Mouse (Mus musculus): ENCODE results near the gene Bcl2. TPM values are rescaled to one million over a fixed set of nuclear protein-coding genes. Genes with fewer than 3 reads are reported as not detected.

Gene Bcl2
- total and polyA plus RNA-seq, 3 experiments: 4.5 to 13.6 (median 8.7) TPM

- TF ChIP-seq CHD1 (IDR thresholded peaks at IDR 0.05; ENCODE audit: low read depth, low read length) (no peak), POLR2AphosphoS2 (IDR thresholded peaks at IDR 0.05; ENCODE audit: low read depth, low read length) (no peak), SIN3A (IDR thresholded peaks at IDR 0.05; ENCODE audit: low read length) (no peak), CTCF (conservative IDR thresholded peaks at IDR 0.05 in 1 of 2, IDR thresholded peaks at IDR 0.05 in 1 of 2; ENCODE audit: low read depth in 2 of 2, low read length in 2 of 2) (peak in 1 of 2 experiments; percentile 66; a peak in 2 of 4 replicates), UBTF (IDR thresholded peaks at IDR 0.05; ENCODE audit: low read depth, low read length) (no peak), POLR2A (IDR thresholded peaks at IDR 0.05; ENCODE audit: low read depth, low read length) (no peak), HCFC1 (IDR thresholded peaks at IDR 0.05; ENCODE audit: low read depth, low read length) (no peak), MXI1 (IDR thresholded peaks at IDR 0.05; ENCODE audit: low read depth, low read length) (no peak), SMC3 (IDR thresholded peaks at IDR 0.05; ENCODE audit: low read depth, low read length) (peak; percentile 82), ZC3H11A (IDR thresholded peaks at IDR 0.05; ENCODE audit: low read depth, low read length) (peak; percentile 15; the same call in 1 of the 2 replicates), MEF2A (IDR thresholded peaks at IDR 0.05; ENCODE audit: borderline replicate concordance, low read depth, low read length) (no peak), ZMIZ1 (IDR thresholded peaks at IDR 0.05; ENCODE audit: low read depth, low read length) (no peak), ELF1 (IDR thresholded peaks at IDR 0.05; ENCODE audit: low read depth, low read length) (no peak), RAD21 (IDR thresholded peaks at IDR 0.05; ENCODE audit: low read depth, low read length) (peak; percentile 51), TBP (conservative IDR thresholded peaks at IDR 0.05; ENCODE audit: low read depth, low read length) (no peak)
- Histone ChIP-seq H3K27ac (ENCODE audit: insufficient read depth, low read depth) (no peak overlapping the region), H3K9me3 (replicated peaks; ENCODE audit: low read length) (no peaks in the 10 kb centered on the region), H3K4me2 (ENCODE audit: insufficient read depth, low read depth, poor library complexity, severe bottlenecking) (no peak overlapping the region), H3K4me1 (ENCODE audit: control insufficient read depth in 1 of 2, insufficient read depth in 2 of 2) (peaks cover 13 to 58% of the 10 kb centered on the region in 2 experiments), H3K36me3 (replicated peaks in 1 of 2; ENCODE audit: control insufficient read depth in 1 of 2, insufficient read depth in 1 of 2, low read length in 1 of 2) (peaks cover 6 to 15% of the 10 kb centered on the region in 2 experiments), H3K4me3 (replicated peaks in 1 of 3; ENCODE audit: low read depth in 2 of 3, low read length in 2 of 3, poor library complexity in 1 of 3) (no peak overlapping the region), H3K27me3 (replicated peaks) (no peaks in the 10 kb centered on the region), H3K79me2 (replicated peaks; ENCODE audit: control insufficient read depth, extremely low read depth, insufficient read depth, poor library complexity, severe bottlenecking) (no peaks in the 10 kb centered on the region), H3K9ac (ENCODE audit: insufficient read depth, low read depth) (no peak overlapping the region)
- in situ Hi-C loops (cut with MboI; ENCODE audit: low pct_ligation_motif_present, low pct_unique_long_range_greater_than_20kb, low sequenced_read_pairs): no loop called here
- dilution Hi-C loops (cut with MboI; ENCODE audit: extremely low pct_ligation_motif_present, extremely low pct_unique_long_range_greater_than_20kb, low sequenced_read_pairs): loop anchor here (25.0 kb wide), 1 partner anchor 170 kb away; the partner anchor contains the start of gene Bcl2
- no peak for DNase-seq (ENCODE audit: extremely low read depth)
Measured at GRCm38 (mm10) chr1:106542731-106543130, 171.3 kb downstream of the Bcl2 start.

GRCm38 (mm10) chr1:106541851-106542250 lies 172.2 kb downstream of the Bcl2 start:
- Histone ChIP-seq H3K4me2 (ENCODE audit: insufficient read depth, low read depth, poor library complexity, severe bottlenecking) (no peak overlapping the region), H3K4me1 (ENCODE audit: control insufficient read depth in 1 of 2, insufficient read depth in 2 of 2) (peaks cover 9 to 50% of the 10 kb centered on the region in 2 experiments), H3K27me3 (replicated peaks) (no peaks in the 10 kb centered on the region), H3K36me3 (replicated peaks in 1 of 2; ENCODE audit: control insufficient read depth in 1 of 2, insufficient read depth in 1 of 2, low read length in 1 of 2) (peaks cover 6 to 15% of the 10 kb centered on the region in 2 experiments), H3K79me2 (replicated peaks; ENCODE audit: control insufficient read depth, extremely low read depth, insufficient read depth, poor library complexity, severe bottlenecking) (no peaks in the 10 kb centered on the region), H3K4me3 (replicated peaks in 1 of 3; ENCODE audit: low read depth in 2 of 3, low read length in 2 of 3, poor library complexity in 1 of 3) (no peak overlapping the region), H3K9ac (ENCODE audit: insufficient read depth, low read depth) (no peak overlapping the region), H3K27ac (ENCODE audit: insufficient read depth, low read depth) (no peak overlapping the region), H3K9me3 (replicated peaks; ENCODE audit: low read length) (no peaks in the 10 kb centered on the region)
- dilution Hi-C loops (cut with MboI; ENCODE audit: extremely low pct_ligation_motif_present, extremely low pct_unique_long_range_greater_than_20kb, low sequenced_read_pairs): loop anchor here (25.0 kb wide), 1 partner anchor 170 kb away; the partner anchor contains the start of gene Bcl2
- no peak for DNase-seq (ENCODE audit: extremely low read depth)
- TF ChIP-seq NRF1 (IDR thresholded peaks at IDR 0.05; ENCODE audit: low read depth, low read length) (no peak), KAT2A (IDR thresholded peaks at IDR 0.05; ENCODE audit: insufficient replicate concordance, low read length) (no peak), ZNF384 (IDR thresholded peaks at IDR 0.05; ENCODE audit: low read depth, low read length) (no peak), HCFC1 (IDR thresholded peaks at IDR 0.05; ENCODE audit: low read depth, low read length) (no peak), MAX (IDR thresholded peaks at IDR 0.05; ENCODE audit: low read length) (no peak), ELF1 (IDR thresholded peaks at IDR 0.05; ENCODE audit: low read depth, low read length) (no peak), ZC3H11A (IDR thresholded peaks at IDR 0.05; ENCODE audit: low read depth, low read length) (no peak), EP300 (IDR thresholded peaks at IDR 0.05; ENCODE audit: low read length) (no peak), GABPA (IDR thresholded peaks at IDR 0.05; ENCODE audit: insufficient replicate concordance, low read depth, low read length) (no peak), ETS1 (conservative IDR thresholded peaks at IDR 0.05; ENCODE audit: low read depth, low read length) (no peak), ZKSCAN1 (IDR thresholded peaks at IDR 0.05; ENCODE audit: borderline replicate concordance, low read depth, low read length) (no peak), POLR2A (IDR thresholded peaks at IDR 0.05; ENCODE audit: low read depth, low read length) (no peak), SIN3A (IDR thresholded peaks at IDR 0.05; ENCODE audit: low read length) (no peak), TBP (conservative IDR thresholded peaks at IDR 0.05; ENCODE audit: low read depth, low read length) (no peak), MYC (IDR thresholded peaks at IDR 0.05; ENCODE audit: low read depth, low read length) (no peak), SMC3 (IDR thresholded peaks at IDR 0.05; ENCODE audit: low read depth, low read length) (no peak), TCF12 (IDR thresholded peaks at IDR 0.05; ENCODE audit: low read depth, low read length) (no peak), MXI1 (IDR thresholded peaks at IDR 0.05; ENCODE audit: low read depth, low read length) (no peak), CHD2 (IDR thresholded peaks at IDR 0.05; ENCODE audit: low read length) (no peak), PAX5 (IDR thresholded peaks at IDR 0.05; ENCODE audit: low read length) (no peak)
- in situ Hi-C loops (cut with MboI; ENCODE audit: low pct_ligation_motif_present, low pct_unique_long_range_greater_than_20kb, low sequenced_read_pairs): no loop called here
